Mouse (Mus musculus) heart, postnatal 25 days (tissue): ENCODE data around the gene Zfp367. TPM values are rescaled to one million over a fixed set of nuclear protein-coding genes. Genes with fewer than 3 reads are reported as not detected.

Experiments used
- DNase-seq: peaks from one replicate; pipeline ENCODE4 v3.0.0; 2022; ENCODE audit warnings: low spot score
- intact Hi-C: fragments of 180-260 bp; cut with DNase I; formaldehyde crosslinking; loops from one replicate; pipeline ENCODE4 v1.15.1; 2025
- total RNA-seq, 2 experiments: library from RNA; stranded (reverse); gene quantifications; 2 replicates each; pipeline ENCODE4 v1.2.3; 2021

Zfp367 gene
- total RNA-seq, 2 experiments from 2014 or later = 21.5 to 22.6 TPM

DNA sequence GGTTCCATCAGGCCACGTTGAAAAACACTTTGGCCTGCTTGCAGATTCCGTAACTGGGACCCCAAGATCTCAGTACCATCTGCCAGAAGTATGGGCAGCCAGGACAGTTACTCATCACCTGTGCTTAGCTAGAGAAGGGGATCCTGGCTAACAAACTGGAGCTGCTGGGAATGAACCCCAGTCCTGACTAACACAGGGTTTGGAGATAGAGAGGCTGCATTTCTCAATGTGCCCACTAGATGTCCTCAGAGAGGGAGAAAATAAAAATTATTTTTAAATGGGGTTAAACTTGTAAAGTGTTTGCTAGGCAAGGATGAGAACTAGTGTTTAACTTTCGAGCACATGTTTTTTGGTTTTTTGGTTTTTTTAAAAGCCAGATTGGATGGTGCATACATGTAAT, 52.8 kb downstream of the Zfp367 start:
- DNase-seq = no peak
- intact Hi-C loops = loop anchor here (2.0 kb wide), 1 partner anchor 29 kb away; the partner anchor contains the start of gene Slc35d2

DNA sequence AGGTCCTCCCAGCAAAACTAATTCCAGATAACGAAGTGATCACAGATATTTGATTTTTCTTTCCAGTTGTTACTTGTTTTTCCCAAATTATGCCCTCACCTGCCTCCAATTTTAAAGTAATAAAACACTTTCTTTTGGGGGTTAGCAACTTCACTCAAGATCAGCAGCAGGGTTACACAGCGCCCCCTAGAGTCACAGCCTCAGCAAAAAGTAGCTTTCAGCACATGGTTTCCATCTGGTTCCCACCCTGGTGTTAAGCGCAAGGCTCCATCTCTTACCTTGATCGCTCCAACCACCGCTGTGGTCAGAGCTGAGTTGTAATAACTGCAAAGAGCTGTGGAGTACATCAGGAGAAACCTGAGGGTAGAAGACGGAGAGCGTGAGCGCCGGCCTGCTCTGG, 54.0 kb downstream of the Zfp367 start:
- intact Hi-C loops = loop anchor here (2.0 kb wide), 1 partner anchor 208 kb away; no protein-coding TSS in a partner anchor
- DNase-seq = no peak

DNA sequence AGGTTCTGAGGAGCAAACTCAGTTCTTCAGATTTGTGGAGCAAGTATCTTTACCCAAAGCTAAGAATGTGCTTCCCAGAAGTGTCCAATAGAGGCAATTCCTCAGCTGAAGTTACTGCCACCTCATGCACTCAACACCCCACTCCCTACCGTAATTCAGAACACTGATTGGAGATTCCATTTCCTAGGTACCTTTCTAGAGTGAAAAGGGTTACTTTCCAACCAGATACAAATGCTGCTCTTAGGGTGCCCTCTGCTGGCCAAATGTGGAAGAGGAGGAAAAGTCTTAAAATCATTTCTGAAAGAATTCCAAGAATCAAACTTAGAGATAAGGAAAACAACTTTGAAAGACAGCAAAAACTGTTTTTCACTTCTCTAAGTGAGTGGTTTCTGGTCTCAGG, 59.7 kb downstream of the Zfp367 start:
- no peak for DNase-seq
- intact Hi-C loops = loop anchor here (5.0 kb wide), 1 partner anchor 41 kb away; no protein-coding TSS in a partner anchor

DNA sequence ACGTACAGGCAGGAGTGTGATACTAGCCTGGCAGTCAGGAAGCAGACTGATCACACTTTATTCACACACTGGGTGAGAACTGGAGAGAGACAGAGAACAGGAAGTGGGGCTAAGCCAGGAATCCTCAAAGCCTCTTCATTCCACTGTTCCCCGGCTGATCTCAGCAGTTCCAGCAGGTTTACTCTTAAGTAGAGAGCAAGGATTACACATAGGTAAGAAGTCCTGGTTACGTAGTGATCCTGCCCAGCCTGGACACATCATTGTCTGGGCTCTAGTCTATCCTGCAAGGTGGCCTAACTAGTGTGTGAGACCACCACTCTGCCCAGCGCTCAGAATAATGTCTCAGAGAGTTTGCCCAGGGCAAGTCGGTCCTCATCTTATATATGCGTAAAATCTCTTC, 60.2 kb downstream of the Zfp367 start:
- no peak for DNase-seq
- intact Hi-C loops = loop anchor here (5.0 kb wide), 1 partner anchor 40 kb away; no protein-coding TSS in a partner anchor

DNA sequence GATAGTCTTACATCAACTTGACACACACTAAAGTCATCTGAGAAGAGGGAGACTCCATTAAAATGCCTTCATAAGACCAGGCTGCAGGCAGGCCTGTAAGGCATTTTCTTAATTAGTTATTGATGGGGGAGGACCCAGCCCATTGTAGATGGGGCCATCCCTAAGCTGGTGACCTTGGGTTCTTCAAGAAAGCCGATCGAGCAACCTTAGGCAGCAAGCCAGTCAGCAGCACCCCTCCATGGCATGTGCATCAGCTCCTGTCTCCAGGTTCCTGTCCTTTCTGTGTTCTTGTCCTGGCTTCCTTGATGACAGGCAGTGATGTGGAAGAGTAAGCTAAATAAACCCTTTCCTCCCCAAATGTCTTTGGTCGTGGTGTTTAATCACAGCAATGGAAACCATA, 60.9 kb downstream of the Zfp367 start:
- DNase-seq = no peak
- intact Hi-C loops = loop anchor here (5.0 kb wide), 1 partner anchor 40 kb away; no protein-coding TSS in a partner anchor

DNA sequence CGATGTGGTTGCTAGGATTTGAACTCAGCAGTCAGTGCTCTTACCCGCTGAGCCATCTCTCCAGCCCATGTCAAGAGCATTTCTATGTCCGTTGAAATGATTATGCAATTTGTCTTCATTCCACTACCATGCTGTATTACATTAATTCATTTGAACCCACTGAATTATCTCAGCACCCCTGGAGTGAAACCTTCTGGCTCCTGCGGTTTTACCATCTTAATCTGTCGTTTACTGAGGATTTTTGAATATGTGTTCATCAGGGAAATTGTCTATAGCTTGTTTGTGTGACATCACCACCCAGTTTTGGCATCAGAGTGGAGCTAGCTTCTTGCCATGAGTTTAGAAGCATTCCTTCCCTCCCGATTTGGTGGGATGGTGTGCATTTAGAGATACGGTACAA, 62.0 kb downstream of the Zfp367 start:
- intact Hi-C loops = loop anchor here (5.0 kb wide), 1 partner anchor 39 kb away; no protein-coding TSS in a partner anchor
- DNase-seq = no peak

DNA sequence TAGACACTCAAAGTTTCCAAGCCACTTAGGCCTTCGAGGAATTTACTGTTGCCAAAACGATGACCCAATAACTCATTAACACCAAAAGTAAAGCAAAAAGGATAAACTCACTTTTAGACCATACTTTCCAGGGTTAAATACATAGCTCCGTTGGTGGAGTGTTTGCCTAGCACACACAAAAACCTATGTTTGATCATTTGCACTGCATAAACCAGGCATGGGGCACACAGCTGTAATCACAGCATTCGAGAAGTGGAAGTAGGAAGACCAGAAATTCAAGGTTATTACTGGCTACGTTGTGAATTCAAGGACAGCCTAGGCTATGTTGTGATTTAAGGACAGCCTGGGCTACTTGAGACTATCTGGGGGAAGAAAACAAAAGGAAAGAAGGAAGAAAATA, 62.7 kb downstream of the Zfp367 start:
- intact Hi-C loops = loop anchor here (5.0 kb wide), 1 partner anchor 38 kb away; no protein-coding TSS in a partner anchor
- DNase-seq = no peak

DNA sequence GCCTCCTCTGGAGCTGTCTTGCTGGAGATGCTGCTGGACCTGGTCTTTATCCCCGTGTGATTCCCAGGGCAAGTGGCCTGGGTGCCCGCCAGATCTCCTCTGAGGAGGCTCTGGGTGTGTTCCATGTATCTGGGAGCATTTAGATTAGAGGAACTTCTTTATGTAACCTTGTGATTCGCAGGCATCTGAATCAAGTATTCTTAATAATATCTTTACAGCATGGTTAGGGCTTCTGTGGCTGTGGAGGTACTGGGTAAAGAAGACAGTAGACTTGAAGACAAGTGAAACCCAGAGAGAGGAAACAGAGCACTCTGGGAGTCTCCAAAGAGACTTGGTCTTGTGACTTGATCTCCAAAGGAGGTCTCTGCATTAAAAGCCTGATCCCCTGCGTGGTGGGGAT, 63.9 kb downstream of the Zfp367 start, which contains the start of gene Hsd17b3:
Gene Hsd17b3, minus strand, starts transcription at position 101 of the 400 bp plus-strand sequence.
- DNase-seq = no peak
- intact Hi-C loops = no loop called here

DNA sequence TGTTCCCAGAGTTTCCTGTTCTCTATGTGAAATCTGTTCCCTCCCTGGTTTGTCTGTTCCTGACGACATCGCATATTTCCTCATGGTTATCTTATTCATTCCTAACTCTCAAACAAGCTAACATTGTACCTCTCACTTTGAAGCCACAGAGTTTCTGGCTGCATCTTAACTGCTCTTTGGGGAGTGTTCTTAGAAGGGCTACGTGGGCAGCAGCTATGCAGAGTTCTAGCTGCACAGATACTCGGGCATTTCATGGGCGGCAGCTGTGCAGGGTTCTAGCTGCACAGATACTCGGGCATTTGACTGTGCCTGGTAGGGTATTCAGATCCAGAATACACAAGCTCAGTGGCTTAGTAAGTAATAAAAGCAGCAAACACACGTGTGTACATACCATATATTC, 64.9 kb downstream of the Zfp367 start:
- DNase-seq = no peak
- intact Hi-C loops = no loop called here

DNA sequence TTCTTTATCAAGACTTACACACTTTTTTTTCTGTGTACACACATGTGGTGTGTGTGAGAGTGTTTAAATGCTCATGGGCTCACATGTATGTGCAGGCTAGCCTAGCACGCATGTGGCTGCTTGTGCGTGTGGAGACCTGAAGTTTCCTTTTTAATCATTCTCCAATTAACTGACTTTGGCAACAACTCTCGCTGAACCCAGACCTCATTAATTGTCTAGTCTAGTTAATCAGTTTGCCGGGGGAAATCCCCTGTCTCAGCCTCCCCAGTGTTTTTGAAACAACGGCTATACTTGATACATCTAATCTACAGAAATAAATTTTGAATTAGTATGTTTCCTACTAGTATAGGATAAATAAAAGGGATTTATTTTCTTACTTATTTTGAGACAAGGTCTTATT, 67.0 kb downstream of the Zfp367 start:
- intact Hi-C loops = no loop called here
- DNase-seq = no peak

DNA sequence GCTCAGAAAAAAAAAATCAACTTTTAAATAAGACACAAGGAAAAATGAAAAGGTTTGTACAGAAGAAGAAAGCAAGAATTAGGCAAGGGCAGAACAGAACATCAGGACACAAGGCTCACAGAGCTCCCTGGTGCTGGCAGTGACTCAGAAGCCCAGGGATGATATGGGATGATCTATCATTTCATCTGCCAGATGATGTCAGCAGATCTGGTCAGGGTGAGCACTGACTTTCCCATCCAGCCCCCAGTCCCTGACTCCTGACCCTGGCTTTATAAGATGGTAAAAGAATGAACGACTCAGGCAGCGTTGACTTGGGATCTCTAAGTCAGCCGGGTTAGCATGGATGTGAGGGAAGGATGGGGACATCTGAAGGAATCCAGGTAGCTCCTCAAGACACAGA, 69.7 kb downstream of the Zfp367 start:
- DNase-seq = no peak
- intact Hi-C loops = no loop called here

Other genes starting within 250 kb of the Zfp367 start
- not detected for gene Hsd17b3, start 64.0 kb downstream of the Zfp367 start, total RNA-seq
- 1 to 10 TPM; 1.5 to 1.6 TPM for gene Slc35d2, start 23.8 kb downstream of the Zfp367 start, total RNA-seq
- gene Habp4, start 8.6 kb upstream of the Zfp367 start, total RNA-seq = 10 to 100 TPM; 52.6 to 52.7 TPM
- 1 to 10 TPM; 7.0 to 9.0 TPM for gene Cdc14b, start 122.1 kb upstream of the Zfp367 start, total RNA-seq
- gene Aaed1, start 159.5 kb upstream of the Zfp367 start, total RNA-seq = 10 to 100 TPM; 56.6 to 60.1 TPM
- gene Ctsl, start 217.7 kb upstream of the Zfp367 start, total RNA-seq = 100 to 1,000 TPM; 227 to 243 TPM